In the genomic region with DNA sequence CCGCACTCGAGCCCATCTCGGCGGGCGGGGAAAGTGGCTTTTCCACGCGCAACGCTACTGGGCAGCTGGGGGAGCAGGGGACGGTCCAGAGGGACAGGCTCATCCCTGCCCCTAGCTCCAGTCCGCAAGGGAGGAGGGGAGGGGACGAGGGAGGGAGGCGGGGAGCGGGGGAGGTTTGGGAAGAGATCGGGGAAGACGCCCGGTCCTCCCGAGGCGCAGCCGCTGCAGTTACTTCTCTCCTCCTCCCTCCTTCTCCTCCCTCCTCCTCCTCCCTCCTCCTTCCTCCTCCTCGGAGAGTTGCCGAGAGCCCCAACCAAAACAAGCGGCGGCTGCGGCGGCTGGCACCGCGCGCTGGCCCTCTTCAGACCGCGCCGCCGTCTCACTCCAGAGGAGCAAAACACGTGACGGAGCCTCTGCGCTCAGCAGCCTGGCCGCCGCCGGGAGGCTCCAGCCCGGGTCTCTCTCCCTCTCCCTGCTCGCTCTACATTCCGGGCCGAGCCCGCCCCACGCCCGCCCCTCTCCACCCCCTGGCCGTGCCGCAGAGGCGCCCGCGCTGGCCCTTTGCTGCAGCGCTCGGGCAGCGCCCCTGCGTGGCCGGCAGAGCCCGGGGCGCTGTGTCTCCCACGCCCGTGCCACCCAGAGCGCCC, we compare ENCODE assay signal across 8 mouse cellular contexts. TPM values are rescaled to one million over a fixed set of nuclear protein-coding genes. Genes with fewer than 3 reads are reported as not detected.
A peak's percentile ranks its signal among the peaks of the same experiment; 100 is the strongest.
DNase-seq lines count a peak whose midpoint lies in the region; ATAC-seq lines count a peak whose summit lies in the region.

Gene Irs1 (minus strand): TSS at position 266 of the 647 bp plus-strand sequence.

- DNase-seq in adrenal gland, postnatal 14 days = peak; percentile 93
- DNase-seq in embryo, embryonic 11.5 days (ENCODE audit: low read depth, low spot score) = peak; percentile 79
- DNase-seq in gastrocnemius, postnatal 4 days (ENCODE audit: low spot score in 2 of 2) = peak; percentile 80 to 86
- peak; percentile 88 for DNase-seq in intestine, embryonic 14.5 days (ENCODE audit: low spot score)
- DNase-seq in left cerebral cortex, postnatal 14 days (ENCODE audit: low spot score in 2 of 2) = peak; percentile 84 to 88
- DNase-seq in right cerebral cortex, postnatal 36 days (ENCODE audit: low spot score in 2 of 2) = peak; percentile 84 to 85

- ATAC-seq in intestine, embryonic 14.5 days (replicated peaks; ENCODE audit: low FRiP score, low TSS enrichment, low read depth) = peak; percentile 90
- peak; percentile 55 for ATAC-seq in megakaryocyte progenitor cell, adult 5-6 weeks (replicated peaks; ENCODE audit: poor library complexity)
- no peak for ATAC-seq in activated CD4-positive, CD25-positive, alpha-beta regulatory T cell, adult 4 months

- H3K4me1 ChIP-seq in intestine, embryonic 14.5 days (replicated peaks; ENCODE audit: control insufficient read depth, insufficient read depth, low read length) = peaks cover 34% of the 10 kb centered on the region

- intact Hi-C loops in left cerebral cortex, postnatal 14 days (cut with DNase I) = loop anchor here (5.0 kb wide), 1 partner anchor 141 kb away; no protein-coding TSS in a partner anchor

- H3K9me3 ChIP-seq in intestine, embryonic 14.5 days (ENCODE audit: control insufficient read depth, low read length) = no peaks in the 10 kb centered on the region

- 0 out of 2 replicates have a peak, but pooled peaks cover 4% of the 10 kb centered on the region for H3K36me3 ChIP-seq in intestine, embryonic 14.5 days (ENCODE audit: control insufficient read depth, insufficient read depth, low read length)

- H3K27me3 ChIP-seq in intestine, embryonic 14.5 days (replicated peaks; ENCODE audit: control insufficient read depth, insufficient read depth, low read length) = 0 out of 2 replicates have a peak, but pooled peaks cover 2% of the 10 kb centered on the region

- H3K4me3 ChIP-seq in intestine, embryonic 14.5 days (ENCODE audit: low read depth, low read length) = peak within 1 kb of the TSS; percentile 75

- WGBS in intestine, embryonic 14.5 days = 1% methylated on average over 41 of the region's 60 CpGs

- peak within 1 kb of the TSS; percentile 89 for H3K27ac ChIP-seq in intestine, embryonic 14.5 days (ENCODE audit: low read depth)

- peak within 1 kb of the TSS; percentile 86 for H3K4me2 ChIP-seq in intestine, embryonic 14.5 days (ENCODE audit: low read length)

- peak within 1 kb of the TSS; percentile 53 for H3K9ac ChIP-seq in intestine, embryonic 14.5 days (ENCODE audit: low read length)

RNA-seq across cellular contexts. Expression of gene Irs1, which starts in this region (rescaled TPM):
- total RNA-seq in adrenal gland, postnatal 14 days (2021) = 12.5 and 15.0 TPM in 2 replicates
- 100 to 1,000 TPM in 1 of 2 experiments, 10 to 100 TPM in 1; 90.7 to 105 TPM for total RNA-seq in gastrocnemius, postnatal 4 days (2021)
- 3.9 and 4.0 TPM in 2 replicates for polyA plus RNA-seq in intestine, embryonic 14.5 days (2014; fragmentation: Nextera tagmentation; extraction: Ambion mirVana)
- total RNA-seq in left cerebral cortex, postnatal 14 days (2021) = 10 to 100 TPM; 19.9 to 20.3 TPM
- not detected in 2 replicates for total RNA-seq in megakaryocyte progenitor cell, adult 5-6 weeks (2015)
- not detected in 2 replicates for total RNA-seq in megakaryocyte progenitor cell, adult 5-6 weeks (2017)
- not detected for polyA plus RNA-seq in activated CD4-positive, CD25-positive, alpha-beta regulatory T cell, adult 4 months (2017; shearing (Covaris generic))

Comparison
In these comparisons a context has a peak if more than half of its experiments do, and no peak if none do; other contexts are left out.
1. RNA of gene Irs1 (total RNA-seq): 90.7 to 105 TPM in gastrocnemius, postnatal 4 days, 19.9 to 20.3 TPM in left cerebral cortex, postnatal 14 days and 12.5 to 15.0 TPM in adrenal gland, postnatal 14 days; not detected in megakaryocyte progenitor cell, adult 5-6 weeks; every median in the first group is over 10 times any median in the second.
2. Peak in ATAC-seq in megakaryocyte progenitor cell, adult 5-6 weeks; RNA of the gene not detected or under 1 TPM.
3. Peak in every context shown above with its lines, with median percentiles within 50 percentile points of each other: DNase-seq.